Mouse (Mus musculus): ENCODE results near the gene Spic. TPM values are rescaled to one million over a fixed set of nuclear protein-coding genes. Genes with fewer than 3 reads are reported as not detected.

The Spic gene
- polyA plus RNA-seq, 1 experiment from 2014 or later = 0.20 TPM

DNA sequence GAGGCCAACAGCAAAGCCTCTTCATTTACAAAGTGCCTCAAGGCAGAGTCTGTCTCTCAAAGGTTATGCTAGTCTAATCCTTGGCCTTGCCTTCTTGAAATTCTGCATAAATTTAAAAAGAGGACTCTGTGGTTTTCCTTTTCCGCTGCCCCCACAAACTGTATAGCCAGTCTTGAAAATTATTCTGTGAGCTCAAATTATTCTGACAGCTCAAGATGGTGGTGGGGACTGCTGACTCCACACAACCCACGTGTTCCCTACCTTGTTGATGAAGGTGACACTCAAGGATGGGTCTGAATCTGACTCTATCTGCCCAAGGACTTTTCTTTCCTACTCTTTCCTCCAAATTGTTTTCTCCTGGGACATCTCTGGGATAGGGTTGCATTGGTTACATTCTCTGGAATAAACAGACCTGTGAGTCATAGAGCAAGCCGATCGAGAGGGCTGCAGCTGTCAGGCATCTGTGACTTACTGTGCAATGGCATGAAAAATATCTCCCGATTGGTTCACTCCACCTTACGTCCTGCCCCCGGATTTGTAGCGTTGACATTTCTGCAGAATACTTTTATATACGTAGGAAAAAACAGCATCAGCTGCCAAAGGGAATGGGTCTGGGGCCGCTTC lies 53.4 kb downstream of the Spic start:
- 47% methylated on average over 10 of the region's 10 CpGs for WGBS
- Histone ChIP-seq H3K4me2 (replicated peaks) (no peak overlapping the region), H3K36me3 (no peaks in the 10 kb centered on the region), H3K4me3 (replicated peaks) (no peak overlapping the region), H3K27ac (replicated peaks) (peak overlapping the region; percentile 39; the same call in 1 of the 2 replicates), H3K4me1 (no peaks in the 10 kb centered on the region), H3K27me3 (no peaks in the 10 kb centered on the region), H3K9me3 (replicated peaks) (no peaks in the 10 kb centered on the region), H3K9ac (no peak overlapping the region)
- peak; percentile 57; the same call in 1 of the 2 replicates for ATAC-seq (ENCODE audit: insufficient number of reproducible peaks, low FRiP score, low TSS enrichment, low read depth)

DNA sequence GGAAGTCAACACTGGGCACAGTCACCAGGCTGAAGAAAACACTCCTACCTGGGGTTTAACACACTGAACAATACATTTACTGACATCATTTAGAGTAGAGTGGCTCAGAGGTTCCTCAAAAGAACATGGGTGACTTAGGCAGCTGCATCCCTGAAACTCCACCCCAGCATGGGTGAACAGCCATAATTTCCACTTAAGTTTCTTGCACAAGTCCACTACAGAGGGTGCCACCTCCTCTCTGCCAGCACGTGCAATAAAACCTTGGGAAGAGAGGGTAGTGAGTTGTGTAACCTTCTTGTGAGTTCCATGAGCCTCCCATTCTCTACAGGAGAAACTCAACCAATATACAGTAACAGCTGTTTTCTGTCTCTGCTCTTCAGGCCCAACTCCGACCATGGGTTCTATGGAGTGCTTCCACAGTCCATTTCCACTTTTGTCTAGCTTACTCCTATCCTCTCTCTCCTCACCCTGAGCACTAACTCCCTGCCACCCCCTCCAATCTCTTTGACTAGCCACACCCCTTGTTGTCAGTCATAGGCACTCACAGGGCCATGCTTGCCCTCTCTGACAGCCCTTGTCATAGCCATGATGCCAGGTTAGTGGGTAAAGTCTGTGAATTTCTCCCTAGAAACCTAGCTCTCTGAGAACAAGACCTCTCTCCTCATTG lies 54.0 kb downstream of the Spic start:
- 77% methylated on average over 2 of the region's 2 CpGs for WGBS
- Histone ChIP-seq H3K4me1 (no peaks in the 10 kb centered on the region), H3K36me3 (no peaks in the 10 kb centered on the region), H3K4me2 (replicated peaks) (no peak overlapping the region), H3K27ac (replicated peaks) (peak overlapping the region; percentile 39; the same call in 1 of the 2 replicates), H3K9ac (no peak overlapping the region), H3K4me3 (replicated peaks) (no peak overlapping the region), H3K27me3 (no peaks in the 10 kb centered on the region), H3K9me3 (replicated peaks) (no peaks in the 10 kb centered on the region)
- no peak for ATAC-seq (ENCODE audit: insufficient number of reproducible peaks, low FRiP score, low TSS enrichment, low read depth)

DNA sequence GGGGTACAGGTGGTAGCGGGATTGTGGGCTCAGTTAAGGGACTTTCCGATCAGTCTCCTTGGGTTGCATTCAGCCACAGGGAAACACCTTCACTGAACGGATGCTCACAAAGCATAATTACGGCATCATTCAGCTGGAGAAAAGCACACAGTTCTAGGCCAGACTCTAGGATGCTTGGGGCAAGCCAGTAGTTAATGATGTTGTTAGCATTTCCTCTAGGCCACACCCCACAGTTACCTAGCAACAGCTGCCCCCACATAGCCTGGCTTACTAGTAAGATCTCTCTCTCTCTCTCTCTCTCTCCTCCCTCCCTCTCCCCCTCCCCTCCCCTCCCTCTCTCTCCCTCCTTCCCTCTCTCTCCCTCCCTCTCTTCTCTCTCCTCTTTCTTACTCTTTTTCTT lies 57.8 kb downstream of the Spic start:
- Histone ChIP-seq H3K4me3 (replicated peaks) (no peak overlapping the region), H3K4me2 (replicated peaks) (no peak overlapping the region), H3K27ac (replicated peaks) (no peak overlapping the region), H3K9ac (no peak overlapping the region), H3K4me1 (no peaks in the 10 kb centered on the region), H3K27me3 (no peaks in the 10 kb centered on the region), H3K9me3 (replicated peaks) (no peaks in the 10 kb centered on the region), H3K36me3 (no peaks in the 10 kb centered on the region)
- 52% methylated on average over 4 of the region's 4 CpGs for WGBS
- ATAC-seq (ENCODE audit: insufficient number of reproducible peaks, low FRiP score, low TSS enrichment, low read depth) = no peak

DNA sequence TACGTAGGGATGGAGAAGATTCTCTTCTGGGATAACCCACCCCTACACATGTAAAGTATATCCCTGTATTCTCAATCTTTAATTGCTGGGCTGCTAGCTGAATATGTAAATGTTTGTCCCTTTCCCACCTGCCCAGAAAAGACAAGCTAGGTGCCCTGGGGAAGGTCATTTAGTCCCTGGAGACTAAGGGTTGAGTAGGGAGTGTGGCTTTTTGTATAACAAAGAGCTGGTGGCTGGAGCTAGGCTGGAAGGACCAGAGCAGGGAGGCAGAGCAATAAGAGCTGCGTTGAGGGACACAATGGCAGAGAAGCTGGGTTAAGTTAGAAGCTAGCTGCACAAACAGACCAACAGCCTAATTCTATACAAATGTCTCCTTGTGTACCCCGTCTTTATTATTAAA lies 58.6 kb downstream of the Spic start:
- Histone ChIP-seq H3K27me3 (no peaks in the 10 kb centered on the region), H3K4me2 (replicated peaks) (no peak overlapping the region), H3K4me3 (replicated peaks) (no peak overlapping the region), H3K27ac (replicated peaks) (no peak overlapping the region), H3K9me3 (replicated peaks) (no peaks in the 10 kb centered on the region), H3K4me1 (no peaks in the 10 kb centered on the region), H3K9ac (no peak overlapping the region), H3K36me3 (no peaks in the 10 kb centered on the region)
- 68% methylated on average over 3 of the region's 3 CpGs for WGBS
- no peak for ATAC-seq (ENCODE audit: insufficient number of reproducible peaks, low FRiP score, low TSS enrichment, low read depth)

Other genes with a start within 250 kb of the Spic start
- gene Sycp3, start 225.4 kb downstream of the Spic start, polyA plus RNA-seq (2015; fragmentation: Nextera tagmentation; extraction: Ambion mirVana) = 0.47 TPM in 1 of 2 replicates, not detected in the other
- 39.6 and 41.4 TPM in 2 replicates for gene Chpt1, start 180.9 kb downstream of the Spic start, polyA plus RNA-seq (2015; fragmentation: Nextera tagmentation; extraction: Ambion mirVana)
- gene Mybpc1, start 79.9 kb downstream of the Spic start, polyA plus RNA-seq (2015; fragmentation: Nextera tagmentation; extraction: Ambion mirVana) = 46.6 and 56.5 TPM in 2 replicates
- 210 and 225 TPM in 2 replicates for gene Arl1, start 45.8 kb upstream of the Spic start, polyA plus RNA-seq (2015; fragmentation: Nextera tagmentation; extraction: Ambion mirVana)
- gene Utp20, start 141.8 kb upstream of the Spic start, polyA plus RNA-seq (2015; fragmentation: Nextera tagmentation; extraction: Ambion mirVana) = 13.1 and 14.4 TPM in 2 replicates
- 1.4 and 1.7 TPM in 2 replicates for gene Slc5a8, start 201.0 kb upstream of the Spic start, polyA plus RNA-seq (2015; fragmentation: Nextera tagmentation; extraction: Ambion mirVana)

All from embryonic facial prominence, embryonic 15.5 days (tissue).